Mouse (Mus musculus) fibroblast of lung, adult 2 months (primary cell): ENCODE measurements around the gene Phf21b.
A peak's percentile ranks its signal among the peaks of the same experiment; 100 is the strongest.
"Not testable (repeated sequence)": the region's sequence is repeated elsewhere in the genome, so short reads cannot be mapped to it uniquely, and the experiment has no call there.

Source experiments
- DNase-seq: peaks from one replicate; pipeline ENCODE4 v3.0.0-alpha.2; 2011; ENCODE audit warnings: low read depth

Gene Phf21b

GRCm38 (mm10) chr15:84856006-84856995 lies at the start of gene Phf21b:
Gene Phf21b (minus strand): TSS chr15:84856049.
- no peak for DNase-seq

GRCm38 (mm10) chr15:84903843-84904385 lies 48.1 kb upstream of the Phf21b start:
- no peak for DNase-seq

GRCm38 (mm10) chr15:84898077-84898476 lies 42.2 kb upstream of the Phf21b start:
- no peak for DNase-seq

- no peak for DNase-seq
Observed at GRCm38 (mm10) chr15:84896664-84897063, 40.8 kb upstream of the Phf21b start.

- DNase-seq, result not testable (repeated sequence)
Observed at GRCm38 (mm10) chr15:84896216-84896615, 40.4 kb upstream of the Phf21b start.

- DNase-seq, result peak; percentile 13
Observed at GRCm38 (mm10) chr15:84891658-84892057, 35.8 kb upstream of the Phf21b start.

- no peak for DNase-seq
Observed at GRCm38 (mm10) chr15:84891246-84891645, 35.4 kb upstream of the Phf21b start.

GRCm38 (mm10) chr15:84888066-84888465 lies 32.2 kb upstream of the Phf21b start:
- no peak for DNase-seq

- DNase-seq, result no peak
Observed at GRCm38 (mm10) chr15:84877029-84877815, 21.4 kb upstream of the Phf21b start.

GRCm38 (mm10) chr15:84873867-84874266 lies 18.0 kb upstream of the Phf21b start:
- no peak for DNase-seq

GRCm38 (mm10) chr15:84873079-84873478 lies 17.2 kb upstream of the Phf21b start:
- DNase-seq, result no peak

GRCm38 (mm10) chr15:84871802-84872201 lies 16.0 kb upstream of the Phf21b start:
- no peak for DNase-seq

- DNase-seq, result no peak
Observed at GRCm38 (mm10) chr15:84861911-84862310, 6.1 kb upstream of the Phf21b start.

- no peak for DNase-seq
Observed at GRCm38 (mm10) chr15:84857623-84858022, 1.8 kb upstream of the Phf21b start.

- no peak for DNase-seq
Observed at GRCm38 (mm10) chr15:84854921-84855901, 638 bp downstream of the Phf21b start.

GRCm38 (mm10) chr15:84854171-84854811 lies 1.6 kb downstream of the Phf21b start:
- DNase-seq, result no peak

GRCm38 (mm10) chr15:84853261-84854137 lies 2.4 kb downstream of the Phf21b start:
- no peak for DNase-seq

GRCm38 (mm10) chr15:84852457-84853070 lies 3.3 kb downstream of the Phf21b start:
- DNase-seq, result no peak

GRCm38 (mm10) chr15:84850321-84850720 lies 5.5 kb downstream of the Phf21b start:
- DNase-seq, result no peak
